In genomic region chr10:90043773-90044172, GRCm38 (mm10) we compare ENCODE assay signal across 12 mouse cellular contexts.
DNase-seq lines count a peak whose midpoint lies in the region; ATAC-seq and TF ChIP-seq lines count a peak whose summit lies in the region.
"Had no signal": no experiment of that assay in that cellular context is flagged by ENCODE, and none has a peak within 500 bp of the region (broad histone marks: within the 10 kb centered on the region; RNA-seq: fewer than 3 reads in every experiment).

No protein-coding gene starts in this region.

- no peak overlapping the region for H3K27ac ChIP-seq in embryonic facial prominence, embryonic 11.5 days (replicated peaks; ENCODE audit: low read depth, low read length)
- H3K27ac ChIP-seq in embryonic facial prominence, embryonic 10.5 days (replicated peaks): no peak overlapping the region
- H3K27ac ChIP-seq in layer of hippocampus, adult 2 months: no peak overlapping the region
- H3K27ac ChIP-seq: embryonic facial prominence, embryonic 15.5 days had no signal

- 67% methylated on average over 2 of the region's 2 CpGs for WGBS in embryonic facial prominence, embryonic 11.5 days
- 65% methylated on average over 2 of the region's 2 CpGs for WGBS in embryonic facial prominence, embryonic 10.5 days

- TF ChIP-seq CTCF in layer of hippocampus, adult 2 months (conservative IDR thresholded peaks at IDR 0.05): peak; percentile 68

- no peak overlapping the region for H3K4me2 ChIP-seq in embryonic facial prominence, embryonic 11.5 days (ENCODE audit: low read depth, low read length)
- H3K4me2 ChIP-seq: embryonic facial prominence, embryonic 15.5 days; heart, embryonic 12.5 days had no signal

- ATAC-seq in embryonic facial prominence, embryonic 11.5 days (replicated peaks; ENCODE audit: insufficient number of reproducible peaks, low FRiP score, low TSS enrichment, low read depth): no peak
- no peak for ATAC-seq in megakaryocyte progenitor cell, adult 5-6 weeks (replicated peaks; ENCODE audit: poor library complexity)
- ATAC-seq: activated CD4-positive, CD25-positive, alpha-beta regulatory T cell, adult 4 months had no signal

- no peaks in the 10 kb centered on the region for H3K9me3 ChIP-seq in embryonic facial prominence, embryonic 11.5 days (replicated peaks; ENCODE audit: control insufficient read depth, low read length)
- H3K9me3 ChIP-seq in embryonic facial prominence, embryonic 10.5 days: no peaks in the 10 kb centered on the region
- H3K9me3 ChIP-seq: embryonic facial prominence, embryonic 15.5 days; heart, embryonic 12.5 days had no signal

- H3K27me3 ChIP-seq in embryonic facial prominence, embryonic 11.5 days (ENCODE audit: control insufficient read depth, insufficient read depth, low read length): no peaks in the 10 kb centered on the region
- no peaks in the 10 kb centered on the region for H3K27me3 ChIP-seq in embryonic facial prominence, embryonic 10.5 days (replicated peaks; ENCODE audit: low read depth, poor library complexity, severe bottlenecking)
- H3K27me3 ChIP-seq: embryonic facial prominence, embryonic 15.5 days; heart, embryonic 12.5 days had no signal

- H3K9ac ChIP-seq in embryonic facial prominence, embryonic 11.5 days (replicated peaks; ENCODE audit: low read length): no peak overlapping the region
- H3K9ac ChIP-seq: embryonic facial prominence, embryonic 15.5 days; heart, embryonic 12.5 days had no signal

- DNase-seq in embryonic facial prominence, embryonic 11.5 days (ENCODE audit: low spot score): peak; percentile 21
- DNase-seq in embryonic facial prominence, embryonic 10.5 days (ENCODE audit: low spot score): no peak
- peak in 1 of 2 experiments; percentile 16 for DNase-seq in layer of hippocampus, adult 2 months (ENCODE audit: low spot score in 2 of 2)
- DNase-seq in layer of hippocampus, adult 11-12 months (ENCODE audit: low spot score): no peak
- peak; percentile 70 for DNase-seq in 3T3-L1 (ENCODE audit: low read depth, low spot score)
- peak; percentile 66 to 81 for DNase-seq in cerebellum, postnatal 10 days
- no peak for DNase-seq in spleen, postnatal 36 days (ENCODE audit: low spot score in 2 of 2)
- DNase-seq: thymus, postnatal 36 days had no signal

- no peaks in the 10 kb centered on the region for H3K36me3 ChIP-seq in embryonic facial prominence, embryonic 11.5 days (replicated peaks; ENCODE audit: control insufficient read depth, insufficient read depth, low read depth, low read length)
- no peaks in the 10 kb centered on the region for H3K36me3 ChIP-seq in embryonic facial prominence, embryonic 10.5 days (replicated peaks)
- H3K36me3 ChIP-seq: embryonic facial prominence, embryonic 15.5 days; heart, embryonic 12.5 days had no signal

- H3K4me3 ChIP-seq in embryonic facial prominence, embryonic 11.5 days (ENCODE audit: low read depth, low read length): no peak overlapping the region
- no peak overlapping the region for H3K4me3 ChIP-seq in embryonic facial prominence, embryonic 10.5 days
- no peak overlapping the region for H3K4me3 ChIP-seq in layer of hippocampus, adult 2 months
- H3K4me3 ChIP-seq: embryonic facial prominence, embryonic 15.5 days; heart, embryonic 12.5 days had no signal

- H3K4me1 ChIP-seq in embryonic facial prominence, embryonic 11.5 days (ENCODE audit: control insufficient read depth, insufficient read depth, low read length): no peaks in the 10 kb centered on the region
- no peaks in the 10 kb centered on the region for H3K4me1 ChIP-seq in embryonic facial prominence, embryonic 10.5 days
- H3K4me1 ChIP-seq: embryonic facial prominence, embryonic 15.5 days; heart, embryonic 12.5 days had no signal

Comparison
In these comparisons a context has a peak if more than half of its experiments do, and no peak if none do; other contexts are left out.
1. DNase-seq: peak in embryonic facial prominence, embryonic 11.5 days (single experiment), 3T3-L1 (single experiment) and cerebellum, postnatal 10 days (2 of 2); none in embryonic facial prominence, embryonic 10.5 days (single experiment), layer of hippocampus, adult 11-12 months (single experiment) and spleen, postnatal 36 days (0 of 2).